Mouse (Mus musculus): ENCODE data around the gene Slc39a7.
A peak's percentile ranks its signal among the peaks of the same experiment; 100 is the strongest.

Slc39a7 gene

GRCm38 (mm10) chr17:34031465-34032173 lies at the start of gene Slc39a7, which contains the start of gene Rxrb:
Slc39a7 (minus strand) TSS chr17:34031682.
Rxrb (plus strand) TSS chr17:34031812.
- DNase-seq = peak; percentile 99

GRCm38 (mm10) chr17:34079621-34080020 lies 48.1 kb upstream of the Slc39a7 start:
- no peak for DNase-seq

- no peak for DNase-seq
Measured at GRCm38 (mm10) chr17:34079002-34079401, 47.5 kb upstream of the Slc39a7 start.

- no peak for DNase-seq
Measured at GRCm38 (mm10) chr17:34078148-34078547, 46.7 kb upstream of the Slc39a7 start.

- peak; percentile 75 for DNase-seq
Measured at GRCm38 (mm10) chr17:34077549-34077948, 46.1 kb upstream of the Slc39a7 start.

GRCm38 (mm10) chr17:34075271-34075670 lies 43.8 kb upstream of the Slc39a7 start:
- DNase-seq = peak; percentile 64

GRCm38 (mm10) chr17:34072091-34072490 lies 40.6 kb upstream of the Slc39a7 start:
- no peak for DNase-seq

- DNase-seq = no peak
Measured at GRCm38 (mm10) chr17:34068864-34069263, 37.4 kb upstream of the Slc39a7 start.

- peak; percentile 36 for DNase-seq
Measured at GRCm38 (mm10) chr17:34057224-34057623, 25.7 kb upstream of the Slc39a7 start.

- DNase-seq = no peak
Measured at GRCm38 (mm10) chr17:34047404-34048050, 16.0 kb upstream of the Slc39a7 start.

GRCm38 (mm10) chr17:34045941-34046340 lies 14.5 kb upstream of the Slc39a7 start:
- DNase-seq = no peak

GRCm38 (mm10) chr17:34039562-34040450 lies 8.3 kb upstream of the Slc39a7 start:
- no peak for DNase-seq

- no peak for DNase-seq
Measured at GRCm38 (mm10) chr17:34038878-34039561, 7.5 kb upstream of the Slc39a7 start, which contains the start of gene Col11a2. Col11a2 (plus strand) TSS chr17:34039437.

GRCm38 (mm10) chr17:34038440-34038839 lies 7.0 kb upstream of the Slc39a7 start:
- peak; percentile 34 for DNase-seq

- DNase-seq = no peak
Measured at GRCm38 (mm10) chr17:34037241-34037640, 5.8 kb upstream of the Slc39a7 start.

GRCm38 (mm10) chr17:34036647-34037046 lies 5.2 kb upstream of the Slc39a7 start:
- DNase-seq = peak; percentile 37

GRCm38 (mm10) chr17:34035517-34035916 lies 4.0 kb upstream of the Slc39a7 start:
- DNase-seq = no peak

- peak; percentile 77 for DNase-seq
Measured at GRCm38 (mm10) chr17:34034064-34034463, 2.6 kb upstream of the Slc39a7 start.

GRCm38 (mm10) chr17:34033441-34033840 lies 2.0 kb upstream of the Slc39a7 start:
- no peak for DNase-seq

GRCm38 (mm10) chr17:34032806-34033205 lies 1.3 kb upstream of the Slc39a7 start:
- no peak for DNase-seq

GRCm38 (mm10) chr17:34032174-34032632 lies 721 bp upstream of the Slc39a7 start:
- peak; percentile 80 for DNase-seq

- no peak for DNase-seq
Measured at GRCm38 (mm10) chr17:34030861-34031326, 588 bp downstream of the Slc39a7 start.

All from liver (tissue).